Mouse (Mus musculus) naive thymus-derived CD4-positive, alpha-beta T cell, adult 2 months (primary cell): ENCODE measurements at regions not wholly inside any gene's neighbourhood (a gene's known extent, or its start where the extent isn't known, plus 50 kb on each side); places are given as distances from the start of the nearest gene placed in this dataset.

Experiments used
- DNase-seq: peaks from one replicate; pipeline ENCODE4 v3.0.0-alpha.2; 2011; ENCODE audit warnings: low read depth

GRCm38 (mm10) chr16:52746186-52746585 is 292.3 kb upstream of the Alcam start:
- no peak for DNase-seq

- no peak for DNase-seq
Observed at GRCm38 (mm10) chr16:52744720-52745119, 290.8 kb upstream of the Alcam start.

GRCm38 (mm10) chr16:52742166-52742565 is 288.3 kb upstream of the Alcam start:
- DNase-seq: no peak

- no peak for DNase-seq
Observed at GRCm38 (mm10) chr16:52726120-52726844, 272.4 kb upstream of the Alcam start.

GRCm38 (mm10) chr16:52718231-52718932 is 264.5 kb upstream of the Alcam start:
- no peak for DNase-seq

GRCm38 (mm10) chr16:52690272-52690671 is 236.4 kb upstream of the Alcam start:
- DNase-seq: no peak

- DNase-seq: no peak
Observed at GRCm38 (mm10) chr16:52654825-52655224, 201.0 kb upstream of the Alcam start.
